Mouse (Mus musculus) midbrain, embryonic 11.5 days (tissue): ENCODE results near the gene Mrps23. TPM values are rescaled to one million over a fixed set of nuclear protein-coding genes. Genes with fewer than 3 reads are reported as not detected.
A peak's percentile ranks its signal among the peaks of the same experiment; 100 is the strongest.

ENCODE experiments used
- ATAC-seq: fragments of 200-750 bp; cut with Nextera tagmentation; 2 replicates; pipeline ENCODE4 v1.8.0; 2017; ENCODE audit warnings: moderate TSS enrichment, moderate library complexity; ENCODE audit not compliant: low FRiP score
- DNase-seq: peaks from one replicate; pipeline ENCODE4 v3.0.0; 2015; ENCODE audit warnings: low spot score; ENCODE audit errors: missing footprints
- H3K27ac ChIP-seq: fragments of 300-500 bp; sonication (generic); 2 replicates; pipeline ENCODE4 v1.5.1; 2014; ENCODE audit warnings: low read depth, low read length
- H3K27me3 ChIP-seq: fragments of 300-500 bp; sonication (generic); 2 replicates; pipeline ENCODE4 v1.6.1; 2014; ENCODE audit warnings: mild to moderate bottlenecking, low read length, moderate library complexity, mixed read lengths; ENCODE audit not compliant: control insufficient read depth, insufficient read depth
- H3K36me3 ChIP-seq: fragments of 300-500 bp; sonication (generic); 2 replicates; pipeline ENCODE4 v1.6.1; 2014; ENCODE audit warnings: mild to moderate bottlenecking, low read length, moderate library complexity, mixed read lengths; ENCODE audit not compliant: control insufficient read depth, insufficient read depth
- H3K4me1 ChIP-seq: fragments of 300-500 bp; sonication (generic); 2 replicates; pipeline ENCODE4 v1.6.1; 2014; ENCODE audit warnings: low read length; ENCODE audit not compliant: control insufficient read depth, insufficient read depth
- H3K4me2 ChIP-seq: fragments of 300-500 bp; sonication (generic); 2 replicates; pipeline ENCODE4 v1.6.1; 2014; ENCODE audit warnings: mild to moderate bottlenecking, moderate library complexity
- H3K4me3 ChIP-seq: fragments of 300-500 bp; sonication (generic); 2 replicates; pipeline ENCODE4 v1.5.1; 2014; ENCODE audit warnings: low read depth, low read length
- H3K9ac ChIP-seq: fragments of 300-500 bp; sonication (generic); 2 replicates; pipeline ENCODE4 v1.6.1; 2014; ENCODE audit warnings: low read length
- H3K9me3 ChIP-seq: fragments of 300-500 bp; sonication (generic); 2 replicates; pipeline ENCODE4 v1.6.1; 2016; ENCODE audit warnings: low read length; ENCODE audit not compliant: control insufficient read depth
- WGBS: fragments of 180-500 bp; shearing (Covaris S2); extraction: QIAGEN DNeasy Blood & Tissue Kit; methylation state at CpG from one replicate; pipeline ENCODE4 v1.1.7; 2014; 5-methylcytosine and 5-hydroxymethylcytosine counted together
- polyA plus RNA-seq: library from polyadenylated mRNA; unstranded; fragments of >200 nt; fragmentation: Nextera tagmentation; extraction: Ambion mirVana; gene quantifications from 2 replicates; pipeline ENCODE4 v1.2.1, GENCODE M21; 2014

Gene Mrps23
- polyA plus RNA-seq: 88.8 TPM in 2 replicates

GRCm38 (mm10) chr11:88203712-88204532 is at the start of gene Mrps23:
Mrps23 (plus strand) TSS chr11:88204388.
- H3K27me3 ChIP-seq: no peaks in the 10 kb centered on the region; the same call in 1 of the 2 replicates
- DNase-seq (peak; percentile 97), ATAC-seq (peak; percentile 94)
- H3K4me1 ChIP-seq: peaks cover 16% of the 10 kb centered on the region
- H3K27ac ChIP-seq: peak within 1 kb of the TSS; percentile 83
- WGBS: under 1% methylated on average over 51 of the region's 51 CpGs
- H3K4me2 ChIP-seq: peak within 1 kb of the TSS; percentile 94
- H3K36me3 ChIP-seq: no peaks in the 10 kb centered on the region
- peak within 1 kb of the TSS; percentile 80 for H3K9ac ChIP-seq
- H3K9me3 ChIP-seq: no peaks in the 10 kb centered on the region
- peak within 1 kb of the TSS; percentile 86 for H3K4me3 ChIP-seq

GRCm38 (mm10) chr11:88154500-88154899 is 49.7 kb upstream of the Mrps23 start:
- Histone ChIP-seq H3K27ac (no peak overlapping the region), H3K9me3 (no peaks in the 10 kb centered on the region), H3K9ac (no peak overlapping the region), H3K4me1 (peaks cover 42% of the 10 kb centered on the region), H3K36me3 (no peaks in the 10 kb centered on the region), H3K27me3 (no peaks in the 10 kb centered on the region; the same call in 1 of the 2 replicates), H3K4me3 (no peak overlapping the region), H3K4me2 (no peak overlapping the region)
- ATAC-seq: no peak
- 81% methylated on average over 8 of the region's 8 CpGs for WGBS
- no peak for DNase-seq

GRCm38 (mm10) chr11:88155451-88155850 is 48.7 kb upstream of the Mrps23 start:
- no peaks in the 10 kb centered on the region for H3K36me3 ChIP-seq
- no peak overlapping the region for H3K27ac ChIP-seq
- no peaks in the 10 kb centered on the region for H3K9me3 ChIP-seq
- ATAC-seq (no peak), DNase-seq (no peak)
- H3K4me3 ChIP-seq: no peak overlapping the region
- peaks cover 45% of the 10 kb centered on the region for H3K4me1 ChIP-seq
- H3K4me2 ChIP-seq: no peak overlapping the region
- H3K27me3 ChIP-seq: peaks cover 2% of the 10 kb centered on the region; the same call in 1 of the 2 replicates
- 69% methylated on average over 3 of the region's 3 CpGs for WGBS
- no peak overlapping the region for H3K9ac ChIP-seq

- Histone ChIP-seq H3K9ac (peak overlapping the region; percentile 5; the same call in 1 of the 2 replicates), H3K36me3 (no peaks in the 10 kb centered on the region), H3K4me3 (no peak overlapping the region), H3K9me3 (no peaks in the 10 kb centered on the region), H3K4me2 (no peak overlapping the region), H3K27me3 (peaks cover 2% of the 10 kb centered on the region; the same call in 1 of the 2 replicates), H3K4me1 (peaks cover 50% of the 10 kb centered on the region), H3K27ac (0 out of 2 replicates have a peak overlapping the region, but pooled peaks have one; percentile 14)
- 68% methylated on average over 8 of the region's 8 CpGs for WGBS
- DNase-seq (no peak), ATAC-seq (no peak)
Measured at GRCm38 (mm10) chr11:88155998-88156397, 48.2 kb upstream of the Mrps23 start.

- peak overlapping the region; percentile 0; the same call in 1 of the 2 replicates for H3K9ac ChIP-seq
- no peak overlapping the region for H3K4me3 ChIP-seq
- peaks cover 50% of the 10 kb centered on the region for H3K4me1 ChIP-seq
- no peaks in the 10 kb centered on the region for H3K9me3 ChIP-seq
- 46% methylated on average over 2 of the region's 2 CpGs for WGBS
- peaks cover 2% of the 10 kb centered on the region; the same call in 1 of the 2 replicates for H3K27me3 ChIP-seq
- no peak for DNase-seq
- H3K4me2 ChIP-seq: no peak overlapping the region
- no peaks in the 10 kb centered on the region for H3K36me3 ChIP-seq
- no peak for ATAC-seq
- H3K27ac ChIP-seq: no peak overlapping the region
Measured at GRCm38 (mm10) chr11:88156403-88156802, 47.8 kb upstream of the Mrps23 start.

- Histone ChIP-seq H3K4me2 (no peak overlapping the region), H3K4me3 (no peak overlapping the region), H3K9me3 (no peaks in the 10 kb centered on the region), H3K9ac (no peak overlapping the region), H3K4me1 (peaks cover 47% of the 10 kb centered on the region), H3K36me3 (no peaks in the 10 kb centered on the region), H3K27me3 (peaks cover 2% of the 10 kb centered on the region; the same call in 1 of the 2 replicates), H3K27ac (no peak overlapping the region)
- DNase-seq: no peak
- 94% methylated on average over 5 of the region's 5 CpGs for WGBS
- no peak for ATAC-seq
Measured at GRCm38 (mm10) chr11:88158842-88159246, 45.3 kb upstream of the Mrps23 start.

GRCm38 (mm10) chr11:88159389-88159788 is 44.8 kb upstream of the Mrps23 start:
- Histone ChIP-seq H3K4me3 (no peak overlapping the region), H3K27me3 (peaks cover 2% of the 10 kb centered on the region; the same call in 1 of the 2 replicates), H3K27ac (no peak overlapping the region), H3K4me1 (peaks cover 42% of the 10 kb centered on the region), H3K4me2 (no peak overlapping the region), H3K36me3 (no peaks in the 10 kb centered on the region), H3K9me3 (no peaks in the 10 kb centered on the region), H3K9ac (no peak overlapping the region)
- 80% methylated on average over 11 of the region's 11 CpGs for WGBS
- ATAC-seq (no peak), DNase-seq (no peak)

GRCm38 (mm10) chr11:88160316-88160715 is 43.9 kb upstream of the Mrps23 start:
- Histone ChIP-seq H3K9me3 (no peaks in the 10 kb centered on the region), H3K4me1 (peaks cover 43% of the 10 kb centered on the region), H3K27me3 (peaks cover 2% of the 10 kb centered on the region; the same call in 1 of the 2 replicates), H3K36me3 (no peaks in the 10 kb centered on the region), H3K4me2 (peak overlapping the region; percentile 73), H3K27ac (peak overlapping the region; percentile 92), H3K4me3 (no peak overlapping the region), H3K9ac (no peak overlapping the region)
- ATAC-seq: no peak
- no peak for DNase-seq
- WGBS: 37% methylated on average over 5 of the region's 5 CpGs

GRCm38 (mm10) chr11:88161051-88161581 is 43.1 kb upstream of the Mrps23 start:
- Histone ChIP-seq H3K27me3 (peaks cover 2% of the 10 kb centered on the region; the same call in 1 of the 2 replicates), H3K4me1 (peaks cover 35% of the 10 kb centered on the region), H3K4me2 (peak overlapping the region; percentile 73), H3K4me3 (peak overlapping the region; percentile 21), H3K9ac (peak overlapping the region; percentile 53), H3K36me3 (no peaks in the 10 kb centered on the region), H3K27ac (peak overlapping the region; percentile 92), H3K9me3 (no peaks in the 10 kb centered on the region)
- ATAC-seq (peak; percentile 86), DNase-seq (peak; percentile 97)
- under 1% methylated on average over 20 of the region's 33 CpGs for WGBS
